Mouse (Mus musculus) midbrain, embryonic 11.5 days (tissue): ENCODE results near the gene Phlda1. TPM values are rescaled to one million over a fixed set of nuclear protein-coding genes. Genes with fewer than 3 reads are reported as not detected.

Experiments
- ATAC-seq: fragments of 200-750 bp; cut with Nextera tagmentation; 2 replicates; pipeline ENCODE4 v1.8.0; 2017; ENCODE audit warnings: moderate TSS enrichment, moderate library complexity; ENCODE audit not compliant: low FRiP score
- DNase-seq: peaks from one replicate; pipeline ENCODE4 v3.0.0; 2015; ENCODE audit warnings: low spot score; ENCODE audit errors: missing footprints
- H3K27ac ChIP-seq: fragments of 300-500 bp; sonication (generic); 2 replicates; pipeline ENCODE4 v1.5.1; 2014; ENCODE audit warnings: low read depth, low read length
- H3K27me3 ChIP-seq: fragments of 300-500 bp; sonication (generic); 2 replicates; pipeline ENCODE4 v1.6.1; 2014; ENCODE audit warnings: mild to moderate bottlenecking, low read length, moderate library complexity, mixed read lengths; ENCODE audit not compliant: control insufficient read depth, insufficient read depth
- H3K36me3 ChIP-seq: fragments of 300-500 bp; sonication (generic); 2 replicates; pipeline ENCODE4 v1.6.1; 2014; ENCODE audit warnings: mild to moderate bottlenecking, low read length, moderate library complexity, mixed read lengths; ENCODE audit not compliant: control insufficient read depth, insufficient read depth
- H3K4me1 ChIP-seq: fragments of 300-500 bp; sonication (generic); 2 replicates; pipeline ENCODE4 v1.6.1; 2014; ENCODE audit warnings: low read length; ENCODE audit not compliant: control insufficient read depth, insufficient read depth
- H3K4me2 ChIP-seq: fragments of 300-500 bp; sonication (generic); 2 replicates; pipeline ENCODE4 v1.6.1; 2014; ENCODE audit warnings: mild to moderate bottlenecking, moderate library complexity
- H3K4me3 ChIP-seq: fragments of 300-500 bp; sonication (generic); 2 replicates; pipeline ENCODE4 v1.5.1; 2014; ENCODE audit warnings: low read depth, low read length
- H3K9ac ChIP-seq: fragments of 300-500 bp; sonication (generic); 2 replicates; pipeline ENCODE4 v1.6.1; 2014; ENCODE audit warnings: low read length
- H3K9me3 ChIP-seq: fragments of 300-500 bp; sonication (generic); 2 replicates; pipeline ENCODE4 v1.6.1; 2016; ENCODE audit warnings: low read length; ENCODE audit not compliant: control insufficient read depth
- WGBS: fragments of 180-500 bp; shearing (Covaris S2); extraction: QIAGEN DNeasy Blood & Tissue Kit; methylation state at CpG from one replicate; pipeline ENCODE4 v1.1.7; 2014; 5-methylcytosine and 5-hydroxymethylcytosine counted together
- polyA plus RNA-seq: library from polyadenylated mRNA; unstranded; fragments of >200 nt; fragmentation: Nextera tagmentation; extraction: Ambion mirVana; gene quantifications from 2 replicates; pipeline ENCODE4 v1.2.1, GENCODE M21; 2014

Gene Phlda1
- polyA plus RNA-seq, 1 experiment from 2014 or later, result 13.1 TPM

DNA sequence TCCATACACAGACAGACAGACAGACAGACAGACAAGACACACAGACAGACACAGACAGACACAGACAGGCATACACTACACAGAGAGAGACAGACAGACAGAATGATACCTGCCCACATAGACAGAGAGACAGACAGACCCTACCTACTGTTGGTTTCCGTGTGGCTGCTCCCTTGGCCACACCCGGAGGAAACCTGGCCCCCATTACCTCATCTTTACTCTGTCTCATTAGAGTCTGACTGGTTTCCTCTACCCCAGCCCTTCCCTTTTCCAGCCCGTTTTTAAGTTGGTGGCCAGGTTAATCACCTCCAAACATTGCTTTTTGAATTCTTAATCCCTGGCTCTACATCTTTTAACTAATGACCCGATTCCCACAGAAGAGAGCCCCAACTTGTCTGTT, 22.2 kb downstream of the Phlda1 start:
- Histone ChIP-seq H3K4me2 (no peak overlapping the region), H3K4me3 (no peak overlapping the region), H3K36me3 (no peaks in the 10 kb centered on the region), H3K27ac (no peak overlapping the region), H3K27me3 (no peaks in the 10 kb centered on the region), H3K9me3 (no peaks in the 10 kb centered on the region), H3K4me1 (no peaks in the 10 kb centered on the region; the same call in 1 of the 2 replicates), H3K9ac (no peak overlapping the region)
- DNase-seq, result no peak
- no peak for ATAC-seq
- 83% methylated on average over 4 of the region's 4 CpGs for WGBS

DNA sequence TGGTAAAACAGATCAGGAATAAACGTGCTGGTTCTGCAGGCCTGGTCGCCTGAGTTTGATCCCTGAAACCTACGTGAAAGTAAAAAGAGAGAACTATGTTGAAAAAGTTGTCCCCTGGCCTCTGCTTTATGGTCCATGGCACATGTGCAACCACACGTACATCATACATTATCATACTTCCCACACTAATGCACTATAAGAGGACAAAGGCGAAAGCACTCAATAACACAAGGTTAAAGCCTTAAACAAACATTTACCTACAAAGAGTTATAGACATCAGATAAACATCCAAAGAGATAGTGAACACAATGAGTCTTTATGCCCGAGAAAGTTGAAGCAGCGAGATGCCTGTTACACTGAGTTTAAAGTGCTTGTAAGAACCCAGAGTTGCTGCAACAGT, 24.3 kb downstream of the Phlda1 start:
- no peak for ATAC-seq
- no peak for DNase-seq
- Histone ChIP-seq H3K9ac (no peak overlapping the region), H3K4me1 (no peaks in the 10 kb centered on the region), H3K36me3 (no peaks in the 10 kb centered on the region), H3K4me3 (no peak overlapping the region), H3K9me3 (no peaks in the 10 kb centered on the region), H3K27me3 (no peaks in the 10 kb centered on the region), H3K27ac (no peak overlapping the region), H3K4me2 (no peak overlapping the region)
- 91% methylated on average over 7 of the region's 7 CpGs for WGBS

DNA sequence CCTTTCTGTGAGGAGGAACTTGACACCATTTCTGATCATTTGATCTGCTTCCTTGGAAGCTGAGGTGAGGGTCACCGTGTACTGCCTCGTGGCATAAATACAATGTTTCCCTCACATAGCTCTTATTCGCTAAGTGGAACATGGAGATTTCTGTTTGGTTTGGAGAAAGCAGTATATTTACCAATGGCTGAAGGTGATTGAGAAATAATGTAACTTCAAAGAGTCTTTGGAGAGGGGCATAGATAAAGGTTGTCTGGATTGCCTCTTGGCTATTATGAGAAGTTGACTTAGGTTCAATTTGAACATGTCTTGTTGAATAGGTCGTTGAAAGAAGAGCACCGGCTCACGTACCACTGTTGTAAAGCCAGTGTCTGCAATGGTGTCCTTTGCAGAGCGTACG, 28.6 kb downstream of the Phlda1 start:
- DNase-seq (no peak), ATAC-seq (no peak)
- Histone ChIP-seq H3K36me3 (no peaks in the 10 kb centered on the region), H3K4me1 (no peaks in the 10 kb centered on the region), H3K4me2 (no peak overlapping the region), H3K9me3 (no peaks in the 10 kb centered on the region), H3K4me3 (no peak overlapping the region), H3K27me3 (no peaks in the 10 kb centered on the region), H3K9ac (no peak overlapping the region), H3K27ac (no peak overlapping the region)
- 84% methylated on average over 8 of the region's 8 CpGs for WGBS

DNA sequence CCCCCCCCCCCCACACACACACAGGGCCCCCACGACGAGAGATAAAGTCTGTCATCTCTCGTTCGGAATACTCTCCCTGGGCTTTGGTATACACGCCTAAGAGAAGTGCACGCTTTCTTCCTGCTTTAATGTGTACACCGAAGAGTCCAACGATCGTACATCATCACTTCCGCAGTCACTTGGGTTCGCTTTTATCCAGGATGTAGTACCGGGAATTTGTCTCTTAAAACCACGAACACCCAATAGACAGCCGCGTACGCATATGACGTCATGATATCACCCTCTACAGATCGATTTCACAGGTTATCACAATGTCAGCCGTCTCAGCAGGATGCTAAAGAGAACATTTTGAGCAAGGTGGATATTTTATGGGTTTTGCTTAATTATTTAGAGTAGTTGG, 31.3 kb downstream of the Phlda1 start:
- Histone ChIP-seq H3K27ac (no peak overlapping the region), H3K4me3 (no peak overlapping the region), H3K4me1 (no peaks in the 10 kb centered on the region), H3K27me3 (no peaks in the 10 kb centered on the region), H3K36me3 (no peaks in the 10 kb centered on the region), H3K9ac (no peak overlapping the region), H3K4me2 (no peak overlapping the region), H3K9me3 (no peaks in the 10 kb centered on the region)
- ATAC-seq (no peak), DNase-seq (no peak)
- WGBS, result 91% methylated on average over 19 of the region's 19 CpGs

DNA sequence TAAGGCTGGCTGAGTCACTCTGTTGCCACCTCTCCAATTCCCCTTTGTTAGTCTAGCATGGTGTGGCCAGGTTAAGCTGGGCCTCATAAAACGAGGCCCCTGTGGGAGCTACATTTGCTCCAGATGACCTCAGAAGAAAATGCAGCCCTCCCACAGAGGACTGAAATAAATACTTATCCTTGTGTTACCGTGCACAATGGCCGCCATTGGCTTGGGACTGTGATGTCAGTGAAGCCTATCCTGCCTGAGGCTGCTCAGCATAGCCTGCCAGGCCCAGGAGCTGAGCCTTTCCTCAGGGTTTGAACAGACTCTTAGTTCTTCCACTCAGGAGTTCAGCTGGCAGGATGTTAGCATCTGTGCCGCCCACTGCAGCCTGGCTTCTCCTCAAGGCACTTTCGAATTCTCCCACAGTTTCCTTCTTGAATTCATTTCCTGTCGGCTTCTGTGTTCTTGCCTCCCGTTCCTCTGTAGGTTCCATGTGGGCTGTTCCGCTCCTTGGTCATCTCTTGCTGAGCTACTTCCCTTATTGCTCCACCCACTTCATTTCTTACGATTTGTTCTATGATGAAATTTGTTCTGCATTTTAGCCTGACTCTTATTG, 33.7 kb downstream of the Phlda1 start:
- 40% methylated on average over 9 of the region's 9 CpGs for WGBS
- 0 out of 2 replicates have a peak, but pooled peaks have one; percentile 33 for ATAC-seq

DNA sequence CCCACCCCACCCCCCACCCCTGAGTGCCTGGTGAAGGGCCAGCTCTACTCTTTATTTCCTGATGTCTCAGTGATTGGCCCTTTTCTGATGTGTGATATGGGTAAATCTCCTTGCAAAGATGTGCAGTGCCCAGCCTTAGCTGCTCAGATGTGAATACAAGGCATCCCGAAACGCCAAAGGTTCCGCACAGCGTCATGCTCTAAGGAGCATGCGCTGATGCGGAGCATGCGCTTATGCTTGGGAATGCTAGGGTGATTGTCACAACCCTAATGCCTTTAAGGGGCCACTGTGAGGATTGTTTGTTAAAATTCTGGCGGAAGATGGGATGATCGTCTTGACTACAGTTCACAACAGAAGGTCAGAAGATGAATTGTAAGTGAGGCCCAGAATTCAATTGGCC, 34.6 kb downstream of the Phlda1 start:
- Histone ChIP-seq H3K4me2 (no peak overlapping the region), H3K27me3 (no peaks in the 10 kb centered on the region), H3K36me3 (no peaks in the 10 kb centered on the region), H3K4me3 (no peak overlapping the region), H3K9me3 (no peaks in the 10 kb centered on the region), H3K9ac (no peak overlapping the region), H3K27ac (no peak overlapping the region), H3K4me1 (0 out of 2 replicates have a peak, but pooled peaks cover 2% of the 10 kb centered on the region)
- 50% methylated on average over 9 of the region's 9 CpGs for WGBS
- ATAC-seq (no peak; the same call in 1 of the 2 replicates), DNase-seq (no peak)

More for the DNA sequence above, 33.7 kb downstream of the Phlda1 start:
- Histone ChIP-seq H3K27ac (no peak overlapping the region), H3K4me1 (0 out of 2 replicates have a peak, but pooled peaks cover 2% of the 10 kb centered on the region), H3K4me3 (no peak overlapping the region), H3K4me2 (no peak overlapping the region), H3K36me3 (no peaks in the 10 kb centered on the region), H3K27me3 (no peaks in the 10 kb centered on the region), H3K9ac (no peak overlapping the region), H3K9me3 (no peaks in the 10 kb centered on the region)
- no peak for DNase-seq

DNA sequence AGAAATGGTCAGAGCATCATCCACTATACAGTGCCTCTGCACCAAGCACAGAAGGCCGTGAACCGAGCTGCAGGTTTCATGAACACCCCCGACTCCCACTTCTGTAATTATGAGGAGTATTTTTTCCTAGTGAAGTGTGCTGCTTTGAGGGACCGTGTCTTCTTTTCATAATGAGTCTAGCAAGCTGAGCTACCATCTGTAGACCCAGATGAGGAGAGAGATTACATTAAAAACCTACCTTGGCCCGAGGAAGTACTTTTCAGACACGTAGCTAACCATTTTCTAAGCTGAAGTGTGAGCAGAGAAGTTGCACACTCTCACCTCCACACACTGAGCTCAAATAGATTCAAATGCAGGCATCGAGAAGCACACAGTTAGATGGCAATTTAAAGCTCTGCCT, 37.0 kb downstream of the Phlda1 start:
- 94% methylated on average over 7 of the region's 7 CpGs for WGBS
- Histone ChIP-seq H3K4me1 (0 out of 2 replicates have a peak, but pooled peaks cover 2% of the 10 kb centered on the region), H3K27me3 (no peaks in the 10 kb centered on the region), H3K36me3 (no peaks in the 10 kb centered on the region), H3K4me2 (no peak overlapping the region), H3K27ac (no peak overlapping the region), H3K4me3 (no peak overlapping the region), H3K9ac (no peak overlapping the region), H3K9me3 (no peaks in the 10 kb centered on the region)
- no peak for DNase-seq
- ATAC-seq, result no peak

DNA sequence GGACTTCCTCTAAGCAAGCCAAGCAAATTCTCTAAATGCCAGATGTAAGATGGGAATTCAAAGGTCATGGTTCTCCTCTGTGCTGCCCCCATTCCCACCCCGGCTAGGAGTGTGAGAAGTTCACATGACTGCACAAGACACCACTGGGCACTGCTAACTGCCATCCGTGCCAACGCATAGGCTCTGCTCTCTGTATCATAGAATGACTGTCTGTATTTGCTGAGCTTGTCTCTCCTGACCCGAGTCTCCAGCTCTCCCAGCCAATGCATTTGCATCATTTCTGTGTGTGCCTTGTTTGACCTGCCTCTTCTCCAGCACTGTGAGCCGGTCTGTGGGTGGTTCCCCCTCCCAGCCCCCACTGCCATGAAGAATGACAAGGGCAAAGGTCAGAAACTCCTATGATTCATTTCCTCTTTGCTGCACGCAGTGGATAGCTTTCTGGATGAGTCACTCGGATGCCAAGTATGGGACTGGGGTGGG, 37.7 kb downstream of the Phlda1 start:
- DNase-seq (no peak), ATAC-seq (no peak; the same call in 1 of the 2 replicates)
- H3K4me2 ChIP-seq, result no peak overlapping the region
- no peaks in the 10 kb centered on the region for H3K9me3 ChIP-seq
- H3K4me3 ChIP-seq, result no peak overlapping the region
- H3K36me3 ChIP-seq, result no peaks in the 10 kb centered on the region
- 0 out of 2 replicates have a peak, but pooled peaks cover 2% of the 10 kb centered on the region for H3K4me1 ChIP-seq
- H3K9ac ChIP-seq, result no peak overlapping the region
- no peaks in the 10 kb centered on the region for H3K27me3 ChIP-seq
- no peak overlapping the region for H3K27ac ChIP-seq
- WGBS, result 47% methylated on average over 7 of the region's 7 CpGs

DNA sequence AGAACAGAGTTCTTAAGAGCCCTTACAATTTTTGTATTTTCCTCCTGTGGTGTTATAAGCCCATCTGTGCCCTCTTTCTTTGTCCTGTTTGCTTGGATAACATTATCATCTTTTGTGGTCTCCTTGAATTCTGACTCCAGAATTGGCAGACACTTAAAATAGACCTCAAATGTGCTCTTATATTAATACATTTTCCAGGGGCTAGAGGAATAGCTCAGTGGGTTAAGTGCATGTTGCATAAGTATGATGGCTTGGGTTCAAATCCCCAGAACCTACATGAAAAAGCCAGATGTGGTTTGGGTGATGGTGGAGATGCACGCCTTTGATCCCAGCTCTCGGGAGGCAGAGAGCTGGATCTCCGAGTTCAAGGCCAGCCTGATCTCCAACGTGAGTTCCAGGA, 38.2 kb downstream of the Phlda1 start:
- H3K27me3 ChIP-seq, result no peaks in the 10 kb centered on the region
- H3K9ac ChIP-seq, result no peak overlapping the region
- no peak for DNase-seq
- H3K4me3 ChIP-seq, result no peak overlapping the region
- 79% methylated on average over 4 of the region's 4 CpGs for WGBS
- 0 out of 2 replicates have a peak, but pooled peaks cover 2% of the 10 kb centered on the region for H3K4me1 ChIP-seq
- H3K9me3 ChIP-seq, result no peaks in the 10 kb centered on the region
- H3K27ac ChIP-seq, result no peak overlapping the region
- no peak for ATAC-seq
- no peak overlapping the region for H3K4me2 ChIP-seq
- H3K36me3 ChIP-seq, result no peaks in the 10 kb centered on the region
